Mouse (Mus musculus): ENCODE results near the gene Akr1d1. TPM values are rescaled to one million over a fixed set of nuclear protein-coding genes. Genes with fewer than 3 reads are reported as not detected.
A peak's percentile ranks its signal among the peaks of the same experiment; 100 is the strongest.

Gene Akr1d1
- polyA plus RNA-seq, 1 experiment from 2014 or later = not detected

DNA sequence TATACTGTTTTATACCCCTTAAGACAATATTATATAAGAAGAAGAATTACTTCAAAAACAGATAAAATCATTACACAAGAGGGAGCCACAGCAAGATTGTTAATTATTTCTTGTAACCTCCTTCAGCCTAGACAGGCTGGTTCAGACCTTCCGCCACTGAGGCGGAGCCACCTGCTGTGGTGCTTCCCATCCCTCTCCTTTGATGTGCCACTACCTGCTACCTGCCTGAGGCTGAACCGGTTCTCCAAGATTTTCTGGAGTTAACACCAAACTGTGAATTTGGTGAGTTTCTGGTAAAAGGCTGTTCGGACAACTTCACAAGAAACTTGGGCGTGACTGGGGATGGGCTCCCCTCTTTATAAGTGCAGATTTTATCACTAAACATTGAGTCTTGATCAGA lies 50.5 kb downstream of the Akr1d1 start:
- H3K4me3 ChIP-seq (ENCODE audit: low read depth, low read length) = no peak overlapping the region
- no peak overlapping the region for H3K4me2 ChIP-seq (ENCODE audit: low read depth, low read length)
- 57% methylated on average over 5 of the region's 5 CpGs for WGBS
- no peak overlapping the region for H3K9ac ChIP-seq (ENCODE audit: low read depth, low read length)
- no peaks in the 10 kb centered on the region for H3K27me3 ChIP-seq (replicated peaks; ENCODE audit: control insufficient read depth, insufficient read depth, low read length)
- no peaks in the 10 kb centered on the region for H3K36me3 ChIP-seq (ENCODE audit: control insufficient read depth, insufficient read depth, low read length)
- H3K9me3 ChIP-seq (ENCODE audit: control insufficient read depth, low read length) = no peaks in the 10 kb centered on the region
- no peak for ATAC-seq (ENCODE audit: low read depth)
- H3K4me1 ChIP-seq (ENCODE audit: control insufficient read depth, insufficient read depth, low read length) = no peaks in the 10 kb centered on the region
- DNase-seq (ENCODE audit: low spot score) = peak; percentile 39
- H3K27ac ChIP-seq (replicated peaks; ENCODE audit: low read depth, low read length) = no peak overlapping the region

- 23% methylated on average over 4 of the region's 4 CpGs for WGBS
- ATAC-seq (ENCODE audit: low read depth) = peak; percentile 79
These were observed 59.5 kb downstream of the Akr1d1 start for GRCm38 (mm10) chr6:37589340-37589962.

GRCm38 (mm10) chr6:37590800-37591199 lies 60.8 kb downstream of the Akr1d1 start:
- Histone ChIP-seq H3K9me3 (ENCODE audit: control insufficient read depth, low read length) (no peaks in the 10 kb centered on the region), H3K4me2 (ENCODE audit: low read depth, low read length) (no peak overlapping the region), H3K4me1 (ENCODE audit: control insufficient read depth, insufficient read depth, low read length) (0 out of 2 replicates have a peak, but pooled peaks cover 7% of the 10 kb centered on the region), H3K36me3 (ENCODE audit: control insufficient read depth, insufficient read depth, low read length) (no peaks in the 10 kb centered on the region), H3K27me3 (replicated peaks; ENCODE audit: control insufficient read depth, insufficient read depth, low read length) (no peaks in the 10 kb centered on the region), H3K4me3 (ENCODE audit: low read depth, low read length) (no peak overlapping the region), H3K27ac (replicated peaks; ENCODE audit: low read depth, low read length) (no peak overlapping the region), H3K9ac (ENCODE audit: low read depth, low read length) (no peak overlapping the region)
- ATAC-seq (ENCODE audit: low read depth) = no peak
- DNase-seq (ENCODE audit: low spot score) = no peak
- 64% methylated on average over 6 of the region's 6 CpGs for WGBS

More at GRCm38 (mm10) chr6:37589340-37589962, 59.5 kb downstream of the Akr1d1 start:
- Histone ChIP-seq H3K9me3 (ENCODE audit: control insufficient read depth, low read length) (no peaks in the 10 kb centered on the region), H3K9ac (ENCODE audit: low read depth, low read length) (no peak overlapping the region), H3K36me3 (ENCODE audit: control insufficient read depth, insufficient read depth, low read length) (no peaks in the 10 kb centered on the region), H3K4me1 (ENCODE audit: control insufficient read depth, insufficient read depth, low read length) (0 out of 2 replicates have a peak, but pooled peaks cover 7% of the 10 kb centered on the region), H3K4me2 (ENCODE audit: low read depth, low read length) (no peak overlapping the region), H3K27me3 (replicated peaks; ENCODE audit: control insufficient read depth, insufficient read depth, low read length) (no peaks in the 10 kb centered on the region), H3K4me3 (ENCODE audit: low read depth, low read length) (no peak overlapping the region), H3K27ac (replicated peaks; ENCODE audit: low read depth, low read length) (no peak overlapping the region)
- DNase-seq (ENCODE audit: low spot score) = peak; percentile 90

GRCm38 (mm10) chr6:37592101-37593032 lies 62.4 kb downstream of the Akr1d1 start:
- Histone ChIP-seq H3K4me3 (ENCODE audit: low read depth, low read length) (no peak overlapping the region), H3K4me1 (ENCODE audit: control insufficient read depth, insufficient read depth, low read length) (0 out of 2 replicates have a peak, but pooled peaks cover 7% of the 10 kb centered on the region), H3K36me3 (ENCODE audit: control insufficient read depth, insufficient read depth, low read length) (no peaks in the 10 kb centered on the region), H3K4me2 (ENCODE audit: low read depth, low read length) (peak overlapping the region; percentile 11; the same call in 1 of the 2 replicates), H3K9ac (ENCODE audit: low read depth, low read length) (no peak overlapping the region), H3K27me3 (replicated peaks; ENCODE audit: control insufficient read depth, insufficient read depth, low read length) (no peaks in the 10 kb centered on the region), H3K9me3 (ENCODE audit: control insufficient read depth, low read length) (no peaks in the 10 kb centered on the region), H3K27ac (replicated peaks; ENCODE audit: low read depth, low read length) (peak overlapping the region; percentile 7; the same call in 1 of the 2 replicates)
- peak; percentile 79 for DNase-seq (ENCODE audit: low spot score)
- peak; percentile 61; the same call in 1 of the 2 replicates for ATAC-seq (ENCODE audit: low read depth)
- 48% methylated on average over 19 of the region's 19 CpGs for WGBS

DNA sequence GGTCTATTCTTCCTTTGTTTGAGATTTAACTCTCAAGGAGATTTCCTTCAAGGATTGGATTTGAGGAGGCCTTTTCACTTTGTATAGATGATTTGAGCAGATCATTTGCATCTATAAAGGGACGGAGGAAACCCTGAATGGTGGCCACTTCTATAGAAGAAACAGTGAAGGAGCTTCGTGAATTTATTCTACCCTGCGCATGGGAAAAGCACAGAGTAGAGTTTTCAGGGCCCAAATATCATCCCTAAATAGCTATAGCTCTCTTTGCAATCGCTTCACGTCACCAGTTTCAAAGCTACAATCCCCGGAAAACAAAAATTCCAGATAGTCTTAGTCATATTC lies 63.0 kb downstream of the Akr1d1 start:
- no peak for DNase-seq (ENCODE audit: low spot score)
- no peak overlapping the region for H3K9ac ChIP-seq (ENCODE audit: low read depth, low read length)
- peak overlapping the region; percentile 7; the same call in 1 of the 2 replicates for H3K27ac ChIP-seq (replicated peaks; ENCODE audit: low read depth, low read length)
- H3K9me3 ChIP-seq (ENCODE audit: control insufficient read depth, low read length) = no peaks in the 10 kb centered on the region
- peak overlapping the region; percentile 11; the same call in 1 of the 2 replicates for H3K4me2 ChIP-seq (ENCODE audit: low read depth, low read length)
- 48% methylated on average over 6 of the region's 6 CpGs for WGBS
- H3K27me3 ChIP-seq (replicated peaks; ENCODE audit: control insufficient read depth, insufficient read depth, low read length) = no peaks in the 10 kb centered on the region
- ATAC-seq (ENCODE audit: low read depth) = no peak
- no peaks in the 10 kb centered on the region for H3K36me3 ChIP-seq (ENCODE audit: control insufficient read depth, insufficient read depth, low read length)
- H3K4me3 ChIP-seq (ENCODE audit: low read depth, low read length) = no peak overlapping the region
- 0 out of 2 replicates have a peak, but pooled peaks cover 7% of the 10 kb centered on the region for H3K4me1 ChIP-seq (ENCODE audit: control insufficient read depth, insufficient read depth, low read length)

- WGBS = 18% methylated on average over 5 of the region's 5 CpGs
- ATAC-seq (ENCODE audit: low read depth) (peak; percentile 41; the same call in 1 of the 2 replicates), DNase-seq (ENCODE audit: low spot score) (peak; percentile 37)
- Histone ChIP-seq H3K36me3 (ENCODE audit: control insufficient read depth, insufficient read depth, low read length) (no peaks in the 10 kb centered on the region), H3K9ac (ENCODE audit: low read depth, low read length) (no peak overlapping the region), H3K4me1 (ENCODE audit: control insufficient read depth, insufficient read depth, low read length) (0 out of 2 replicates have a peak, but pooled peaks cover 7% of the 10 kb centered on the region), H3K27ac (replicated peaks; ENCODE audit: low read depth, low read length) (no peak overlapping the region), H3K4me3 (ENCODE audit: low read depth, low read length) (no peak overlapping the region), H3K27me3 (replicated peaks; ENCODE audit: control insufficient read depth, insufficient read depth, low read length) (no peaks in the 10 kb centered on the region), H3K4me2 (ENCODE audit: low read depth, low read length) (no peak overlapping the region), H3K9me3 (ENCODE audit: control insufficient read depth, low read length) (no peaks in the 10 kb centered on the region)
These were observed 63.6 kb downstream of the Akr1d1 start for GRCm38 (mm10) chr6:37593551-37594089.

- no peaks in the 10 kb centered on the region for H3K9me3 ChIP-seq (ENCODE audit: control insufficient read depth, low read length)
- no peak overlapping the region for H3K4me2 ChIP-seq (ENCODE audit: low read depth, low read length)
- DNase-seq (ENCODE audit: low spot score) (no peak), ATAC-seq (ENCODE audit: low read depth) (no peak)
- no peak overlapping the region for H3K27ac ChIP-seq (replicated peaks; ENCODE audit: low read depth, low read length)
- no peaks in the 10 kb centered on the region for H3K27me3 ChIP-seq (replicated peaks; ENCODE audit: control insufficient read depth, insufficient read depth, low read length)
- H3K36me3 ChIP-seq (ENCODE audit: control insufficient read depth, insufficient read depth, low read length) = no peaks in the 10 kb centered on the region
- H3K4me3 ChIP-seq (ENCODE audit: low read depth, low read length) = no peak overlapping the region
- H3K9ac ChIP-seq (ENCODE audit: low read depth, low read length) = no peak overlapping the region
- 43% methylated on average over 2 of the region's 2 CpGs for WGBS
- 0 out of 2 replicates have a peak, but pooled peaks cover 7% of the 10 kb centered on the region for H3K4me1 ChIP-seq (ENCODE audit: control insufficient read depth, insufficient read depth, low read length)
These were observed 67.1 kb downstream of the Akr1d1 start for GRCm38 (mm10) chr6:37597088-37597487.

DNA sequence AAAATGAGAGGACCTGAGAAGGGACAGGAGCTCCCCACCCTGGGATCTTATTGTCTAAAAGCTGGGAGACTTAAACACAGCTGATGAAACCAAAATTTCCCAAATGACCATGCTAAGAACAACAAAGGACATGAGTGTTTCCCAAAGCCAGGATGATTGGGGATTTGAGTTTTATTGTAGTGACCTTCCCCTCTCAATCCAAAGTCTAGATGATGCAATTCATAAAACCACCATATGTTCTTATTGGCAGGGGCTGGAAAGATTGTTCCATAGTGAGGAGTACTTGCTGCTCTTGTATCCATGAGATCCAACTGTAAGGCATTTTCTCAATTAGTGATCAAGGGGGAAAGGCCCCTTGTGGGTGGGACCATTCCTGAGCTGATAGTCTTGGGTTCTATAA lies 68.1 kb downstream of the Akr1d1 start:
- H3K27ac ChIP-seq (replicated peaks; ENCODE audit: low read depth, low read length) = no peak overlapping the region
- H3K4me2 ChIP-seq (ENCODE audit: low read depth, low read length) = no peak overlapping the region
- ATAC-seq (ENCODE audit: low read depth) (no peak), DNase-seq (ENCODE audit: low spot score) (no peak)
- H3K4me3 ChIP-seq (ENCODE audit: low read depth, low read length) = no peak overlapping the region
- no peaks in the 10 kb centered on the region for H3K4me1 ChIP-seq (ENCODE audit: control insufficient read depth, insufficient read depth, low read length)
- H3K9me3 ChIP-seq (ENCODE audit: control insufficient read depth, low read length) = no peaks in the 10 kb centered on the region
- no peak overlapping the region for H3K9ac ChIP-seq (ENCODE audit: low read depth, low read length)
- no peaks in the 10 kb centered on the region for H3K36me3 ChIP-seq (ENCODE audit: control insufficient read depth, insufficient read depth, low read length)
- no peaks in the 10 kb centered on the region for H3K27me3 ChIP-seq (replicated peaks; ENCODE audit: control insufficient read depth, insufficient read depth, low read length)
